Mouse (Mus musculus): ENCODE data around the gene Ppp4r2.
"Not testable (repeated sequence)": the region's sequence is repeated elsewhere in the genome, so short reads cannot be mapped to it uniquely, and the experiment has no call there.

Ppp4r2 gene

DNA sequence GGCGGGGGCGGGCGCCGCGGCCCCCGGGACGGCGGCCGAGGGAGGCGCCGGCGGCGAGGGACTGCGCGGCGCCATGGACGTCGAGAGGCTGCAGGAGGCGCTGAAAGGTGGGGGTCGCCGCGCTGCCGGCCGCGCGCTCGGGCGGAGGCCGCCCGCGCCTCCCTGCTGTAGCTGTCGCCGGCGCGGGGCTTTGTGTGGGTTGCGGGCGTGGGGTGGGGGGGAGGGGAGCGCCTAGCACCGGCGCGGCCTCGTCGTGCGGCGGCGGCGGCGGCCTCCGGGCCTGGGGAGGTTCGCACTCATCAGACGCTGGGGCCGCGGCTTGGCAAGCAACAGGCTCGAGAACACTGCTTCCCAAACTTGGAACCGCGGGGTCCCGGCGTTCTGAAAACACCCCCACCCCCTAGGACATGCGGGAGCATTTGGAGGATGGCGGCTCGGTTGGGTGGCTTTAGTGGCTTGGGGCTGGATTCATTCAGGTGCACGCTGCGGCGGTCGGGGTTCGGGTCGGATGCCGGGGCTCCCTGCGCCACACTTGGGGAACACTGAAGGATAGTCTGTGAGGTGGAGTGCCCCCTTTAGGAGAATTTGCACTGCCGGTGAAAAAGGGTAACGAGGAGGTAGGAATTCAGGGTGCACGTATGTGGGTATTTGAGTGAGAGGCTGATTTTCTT is 524 bp downstream of the Ppp4r2 start:
- peak; percentile 66 to 69 for DNase-seq

GRCm38 (mm10) chr6:100834489-100835160 is 1.2 kb downstream of the Ppp4r2 start:
- no peak for DNase-seq

GRCm38 (mm10) chr6:100845058-100845457 is 11.6 kb downstream of the Ppp4r2 start:
- no peak for DNase-seq

DNA sequence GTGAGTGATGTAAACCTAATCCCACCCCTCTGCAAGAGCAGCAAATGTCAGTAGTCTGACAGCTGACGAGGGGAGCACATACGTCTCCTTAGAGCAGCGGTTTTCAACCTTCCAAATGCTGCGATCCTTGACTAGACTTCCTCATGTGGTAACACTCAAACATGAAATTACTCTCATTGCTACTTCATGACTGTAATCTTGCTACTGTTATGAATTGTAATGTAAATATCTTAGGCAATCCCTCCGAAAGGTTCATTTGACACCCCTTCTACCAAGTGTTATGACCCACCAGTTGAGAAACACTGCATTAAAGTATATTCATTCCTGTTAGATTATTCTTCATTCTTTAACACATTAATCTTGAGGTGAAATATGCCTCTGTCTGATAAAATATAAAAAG is 13.8 kb downstream of the Ppp4r2 start:
- no peak for DNase-seq

DNA sequence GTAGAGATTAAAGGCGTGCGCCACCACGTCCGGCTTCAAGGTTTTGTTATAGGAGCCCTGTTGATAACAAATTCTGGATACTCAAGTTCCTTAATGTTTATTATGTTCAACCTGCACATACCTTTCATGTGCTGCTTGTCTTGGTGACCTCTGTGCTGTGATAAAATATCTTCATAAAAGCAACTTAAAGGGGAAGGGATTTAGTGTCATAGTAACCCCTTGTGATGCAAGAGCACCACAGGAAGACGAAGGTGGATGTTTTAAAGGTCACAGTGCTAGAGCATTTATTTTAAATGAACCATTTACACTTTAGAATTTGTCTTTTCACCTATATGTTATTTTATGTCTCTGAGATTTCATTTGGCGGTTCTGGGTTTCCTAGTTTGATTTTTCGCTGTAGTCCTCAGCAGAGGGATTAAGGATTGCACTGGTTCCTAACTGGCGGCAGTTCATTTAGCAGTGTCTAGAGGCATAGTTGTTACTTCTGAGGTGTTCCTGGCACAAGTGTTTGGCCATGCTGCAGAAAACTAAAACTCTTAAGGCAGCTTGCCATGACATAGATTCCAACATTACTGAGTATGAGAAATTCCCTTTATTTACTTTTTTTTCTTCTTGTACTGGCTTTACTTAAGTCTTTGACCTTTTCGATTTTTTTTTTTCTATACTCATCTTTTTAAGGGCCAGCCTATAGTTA is 15.4 kb downstream of the Ppp4r2 start:
- DNase-seq, result no peak

GRCm38 (mm10) chr6:100850671-100851081 is 17.3 kb downstream of the Ppp4r2 start:
- no peak for DNase-seq

GRCm38 (mm10) chr6:100851083-100851482 is 17.7 kb downstream of the Ppp4r2 start:
- no peak for DNase-seq

DNA sequence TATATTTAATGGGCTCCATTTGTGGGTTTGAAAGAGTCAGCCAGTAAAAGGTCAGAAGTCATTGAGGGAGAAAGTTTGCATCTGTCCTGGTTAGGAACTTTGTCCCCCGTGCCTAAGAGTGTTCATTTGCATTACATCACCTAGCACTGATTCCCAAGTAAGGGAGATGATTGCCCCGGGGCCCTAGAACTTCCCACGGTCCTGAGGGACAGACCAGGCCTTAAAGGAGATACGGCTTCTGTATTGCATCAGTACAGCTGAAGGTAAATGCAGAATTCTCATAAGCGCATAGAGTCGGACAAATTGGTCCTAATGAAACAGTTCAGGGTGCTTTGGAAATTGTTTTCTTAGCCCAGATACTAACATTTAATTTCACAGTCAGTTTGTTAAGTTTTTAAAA is 31.9 kb downstream of the Ppp4r2 start:
- no peak for DNase-seq

GRCm38 (mm10) chr6:100865788-100866187 is 32.4 kb downstream of the Ppp4r2 start:
- not testable (repeated sequence) for DNase-seq

GRCm38 (mm10) chr6:100866246-100866645 is 32.8 kb downstream of the Ppp4r2 start:
- DNase-seq, result not testable (repeated sequence)

- DNase-seq, result no peak
These were observed 35.4 kb downstream of the Ppp4r2 start for GRCm38 (mm10) chr6:100868863-100869262.

DNA sequence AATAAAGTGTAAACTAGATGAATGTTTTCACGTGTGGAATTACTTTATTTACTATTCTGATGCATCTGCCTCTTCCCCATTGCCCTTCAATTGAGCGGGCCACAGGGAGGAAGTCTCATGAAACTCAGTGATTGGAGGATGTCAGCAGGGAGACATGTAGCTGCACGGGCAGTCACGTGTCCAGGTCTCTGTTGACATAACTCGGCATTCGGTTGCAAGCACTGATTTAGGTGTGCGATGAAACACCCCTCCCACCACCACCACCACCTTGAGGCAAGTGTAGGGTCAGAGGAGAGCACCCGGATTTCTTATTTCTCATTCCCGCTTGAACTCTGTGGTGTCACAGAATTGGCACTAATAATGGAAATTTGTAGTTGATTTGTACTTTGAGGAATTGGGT is 36.5 kb downstream of the Ppp4r2 start:
- no peak for DNase-seq

DNA sequence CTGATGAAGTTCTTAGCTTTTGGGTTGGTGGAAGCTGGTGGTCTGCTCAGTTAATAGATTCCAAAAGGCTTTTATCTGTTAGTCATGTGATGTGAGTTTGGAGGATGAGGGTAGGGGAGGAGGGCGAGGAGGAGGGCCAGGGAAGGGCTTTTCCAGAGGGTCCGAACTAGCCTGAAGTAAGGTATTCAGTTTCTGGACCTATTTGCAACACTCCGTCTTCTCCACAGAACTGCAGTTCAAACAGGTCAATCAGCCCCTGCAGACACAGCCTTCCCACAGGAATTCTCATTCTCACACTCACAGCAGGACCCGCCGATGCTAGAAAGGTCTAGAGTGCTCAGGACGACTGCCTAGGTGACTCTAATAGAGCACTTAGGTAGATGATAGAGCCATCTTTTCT is 39.8 kb downstream of the Ppp4r2 start:
- no peak for DNase-seq

GRCm38 (mm10) chr6:100875862-100876623 is 42.6 kb downstream of the Ppp4r2 start:
- peak; percentile 68 to 75 for DNase-seq

DNA sequence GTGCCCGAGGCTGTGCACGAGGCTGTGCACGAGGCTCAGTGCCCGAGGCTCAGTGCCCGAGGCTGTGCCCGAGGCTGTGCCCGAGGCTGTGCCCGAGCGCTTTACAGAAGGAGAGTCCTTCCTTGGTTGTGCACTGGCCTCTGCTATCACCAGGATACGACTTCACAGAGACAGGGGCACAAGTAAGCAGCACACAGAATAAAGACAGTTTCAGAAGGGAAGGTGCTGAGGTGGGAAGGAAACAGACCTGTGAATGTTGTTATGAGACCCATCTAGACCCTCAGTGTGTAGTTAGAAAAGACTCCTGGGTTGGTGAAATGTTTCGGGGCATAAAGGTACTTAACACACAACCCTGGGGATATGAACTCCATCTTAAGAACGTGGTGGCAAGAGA is 43.2 kb downstream of the Ppp4r2 start:
- no peak for DNase-seq

GRCm38 (mm10) chr6:100878546-100878945 is 45.1 kb downstream of the Ppp4r2 start:
- no peak for DNase-seq

GRCm38 (mm10) chr6:100879607-100880006 is 46.2 kb downstream of the Ppp4r2 start:
- DNase-seq, result no peak

- DNase-seq, result no peak
These were observed 48.2 kb downstream of the Ppp4r2 start for GRCm38 (mm10) chr6:100881657-100882056.

- DNase-seq, result peak; percentile 62 to 74
These were observed 49.2 kb downstream of the Ppp4r2 start for GRCm38 (mm10) chr6:100882381-100883213.

DNA sequence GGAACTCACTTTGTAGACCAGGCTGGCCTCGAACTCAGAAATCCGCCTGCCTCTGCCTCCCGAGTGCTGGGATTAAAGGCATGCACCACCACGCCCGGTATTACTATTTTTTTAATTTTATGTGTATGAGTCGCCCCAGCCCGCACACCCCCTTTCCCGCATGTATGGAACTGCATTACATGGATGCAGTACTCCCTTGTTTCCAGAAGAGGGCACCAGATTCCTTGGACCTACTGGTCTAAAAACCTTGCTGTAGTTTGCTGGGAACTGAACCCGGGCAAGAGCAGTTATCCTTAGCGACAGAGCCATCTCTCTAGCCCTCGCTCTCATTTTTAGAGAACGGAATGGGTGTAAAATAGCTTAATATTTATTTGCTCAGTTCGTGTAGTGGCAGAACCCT is 49.8 kb downstream of the Ppp4r2 start:
- peak; percentile 30 to 31 for DNase-seq

DNA sequence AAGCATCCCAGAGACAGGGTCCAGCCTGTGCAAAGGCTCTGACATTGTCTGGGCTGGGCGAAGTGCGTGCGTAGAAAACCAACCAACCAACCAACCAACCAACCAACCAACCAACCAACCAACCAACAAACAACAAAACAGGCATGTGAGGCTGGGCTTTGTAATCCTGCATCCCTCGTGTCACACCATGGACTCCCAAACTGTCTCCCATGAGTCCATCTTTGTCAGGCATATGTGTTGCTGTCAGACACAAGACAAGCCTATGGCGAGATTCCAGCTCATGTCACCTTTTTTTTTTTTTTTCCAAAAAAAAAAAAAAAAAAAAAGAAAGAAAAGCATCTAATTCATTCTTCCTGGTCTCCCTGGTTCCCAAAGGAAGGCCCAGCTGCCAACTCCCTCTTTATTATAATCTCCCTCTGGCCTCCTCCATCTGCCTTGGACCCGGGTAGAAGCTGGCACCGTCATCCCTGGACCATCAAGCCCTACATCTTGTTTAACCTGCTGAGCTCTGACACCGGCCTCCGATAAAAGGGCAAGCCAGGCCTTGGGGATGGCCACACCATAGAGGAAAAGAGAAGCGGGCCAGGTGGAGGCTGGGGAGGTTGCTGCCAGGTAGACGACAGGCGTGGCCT is 51.3 kb downstream of the Ppp4r2 start:
- no peak for DNase-seq

- DNase-seq, result no peak
These were observed 52.0 kb downstream of the Ppp4r2 start for GRCm38 (mm10) chr6:100885376-100885775.

All from cerebellum, adult 18-20 months (tissue).